Mouse (Mus musculus): ENCODE data around the gene Flt3l.
"Not testable (repeated sequence)": the region's sequence is repeated elsewhere in the genome, so short reads cannot be mapped to it uniquely, and the experiment has no call there.

DNA sequence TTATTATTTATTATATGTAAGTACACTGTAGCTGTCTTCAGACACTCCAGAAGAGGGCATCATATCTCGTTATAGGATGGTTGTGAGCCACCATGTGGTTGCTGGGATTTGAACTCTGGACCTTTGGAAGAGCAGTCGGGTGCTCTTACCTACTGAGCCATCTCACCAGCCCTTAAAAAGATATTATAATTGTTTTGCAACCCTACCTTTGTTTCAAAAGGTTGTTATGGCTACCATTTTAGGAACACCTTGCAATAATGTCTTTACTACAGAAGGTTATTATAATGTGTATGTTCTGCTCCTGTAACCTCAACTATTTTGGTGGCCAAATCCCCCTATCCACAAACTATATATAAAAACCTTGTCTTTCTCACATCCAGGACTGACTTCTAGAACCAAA lies 16.8 kb upstream of the Flt3l start:
- not testable (repeated sequence) for TF ChIP-seq POLR2A (IDR thresholded peaks at IDR 0.05; ENCODE audit: low read depth, low read length); CTCF (IDR thresholded peaks at IDR 0.05; ENCODE audit: extremely low read depth, insufficient read length, insufficient replicate concordance, low read depth, low read length)
